26 mouse cellular contexts compared by ENCODE assay signal in the genomic region with DNA sequence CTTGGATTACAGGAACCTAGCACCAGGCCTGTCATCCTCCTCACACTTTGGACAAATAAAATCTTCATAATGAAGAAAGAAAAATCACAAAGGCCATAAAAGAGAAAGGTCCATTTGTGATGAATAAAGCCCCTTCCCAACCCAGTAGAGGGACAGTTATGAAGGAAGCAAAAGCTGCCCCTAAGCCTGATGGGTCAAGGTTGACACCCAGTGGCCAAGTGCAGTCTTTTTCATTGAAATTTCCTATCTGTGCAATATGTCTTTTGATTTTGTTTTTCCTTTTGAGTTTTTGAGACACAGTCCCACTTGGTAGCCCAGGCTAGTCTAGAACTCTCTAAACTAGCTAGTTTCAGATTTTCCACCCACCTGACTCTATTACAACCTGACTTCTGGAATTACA. TPM values are rescaled to one million over a fixed set of nuclear protein-coding genes. Genes with fewer than 3 reads are reported as not detected.
DNase-seq lines count a peak whose midpoint lies in the region; ATAC-seq and TF ChIP-seq lines count a peak whose summit lies in the region.
"Had no signal": no experiment of that assay in that cellular context is flagged by ENCODE, and none has a peak within 500 bp of the region (broad histone marks: within the 10 kb centered on the region; RNA-seq: fewer than 3 reads in every experiment).

No protein-coding gene starts in this region.

- no peak for ATAC-seq in kidney, postnatal 0 days (replicated peaks; ENCODE audit: low FRiP score, low read depth)
- ATAC-seq in kidney, embryonic 14.5 days (ENCODE audit: low FRiP score, low TSS enrichment): no peak
- ATAC-seq in lung, embryonic 14.5 days (ENCODE audit: insufficient read depth): no peak
- ATAC-seq: activated CD4-positive, CD25-positive, alpha-beta regulatory T cell, adult 4 months; inflammation-experienced regulatory T-cells, adult 6 months; midbrain, embryonic 15.5 days had no signal

- H3K9ac ChIP-seq in kidney, postnatal 0 days (ENCODE audit: low read depth, low read length): no peak overlapping the region
- H3K9ac ChIP-seq in kidney, embryonic 14.5 days (ENCODE audit: low read depth, low read length): no peak overlapping the region
- H3K9ac ChIP-seq in lung, embryonic 14.5 days: no peak overlapping the region
- H3K9ac ChIP-seq in ES-Bruce4 (ENCODE audit: low read depth, poor library complexity, severe bottlenecking): no peak overlapping the region
- H3K9ac ChIP-seq: embryonic facial prominence, embryonic 13.5 days; forebrain, embryonic 12.5 days; hindbrain, embryonic 12.5 days; limb, embryonic 13.5 days; midbrain, embryonic 15.5 days had no signal

- no peak for TF ChIP-seq EP300 in ES-Bruce4 (IDR thresholded peaks at IDR 0.05; ENCODE audit: insufficient read depth, low read depth, low read length)

- no peak for DNase-seq in kidney, postnatal 0 days (ENCODE audit: low spot score)
- DNase-seq in lung, embryonic 14.5 days: no peak
- DNase-seq in lung, postnatal 10 days: no peak
- DNase-seq in brain, embryonic 14.5 days (ENCODE audit: low read depth): no peak
- DNase-seq in ovary, postnatal 10 days (ENCODE audit: low spot score): no peak
- DNase-seq: adrenal gland, postnatal 10 days; cerebellum, adult 2 months; cerebellum, postnatal 25 days; embryo, embryonic 11 days; gastrocnemius, postnatal 36 days; kidney, postnatal 14 days; lung, adult 18-20 months; lung, postnatal 4 days; right cerebral cortex, adult 18-20 months; thymus, adult 2 months; thymus, postnatal 4 days had no signal

- H3K4me1 ChIP-seq in kidney, postnatal 0 days (replicated peaks; ENCODE audit: insufficient read depth, low read length): no peaks in the 10 kb centered on the region
- no peaks in the 10 kb centered on the region for H3K4me1 ChIP-seq in kidney, embryonic 14.5 days (ENCODE audit: control insufficient read depth, insufficient read depth, low read length)
- H3K4me1 ChIP-seq in lung, embryonic 14.5 days (ENCODE audit: insufficient read depth): no peaks in the 10 kb centered on the region
- no peaks in the 10 kb centered on the region for H3K4me1 ChIP-seq in ES-Bruce4 (ENCODE audit: control insufficient read depth, insufficient read depth, low read length)
- H3K4me1 ChIP-seq: forebrain, embryonic 12.5 days; hindbrain, embryonic 12.5 days; limb, embryonic 13.5 days; midbrain, embryonic 15.5 days had no signal

- no peak for TF ChIP-seq POLR2A in ES-Bruce4 (IDR thresholded peaks at IDR 0.05; ENCODE audit: insufficient read depth, low read length)
- no peak for TF ChIP-seq POLR2A in brain, embryonic 14.5 days (IDR thresholded peaks at IDR 0.05; ENCODE audit: borderline replicate concordance, extremely low read depth, insufficient read depth, insufficient read length, poor library complexity, severe bottlenecking)

- H3K4me2 ChIP-seq in kidney, postnatal 0 days (ENCODE audit: low read length): no peak overlapping the region
- no peak overlapping the region for H3K4me2 ChIP-seq in kidney, embryonic 14.5 days (replicated peaks; ENCODE audit: low read depth, low read length)
- H3K4me2 ChIP-seq in lung, embryonic 14.5 days: no peak overlapping the region
- H3K4me2 ChIP-seq: embryonic facial prominence, embryonic 13.5 days; forebrain, embryonic 12.5 days; hindbrain, embryonic 12.5 days; limb, embryonic 13.5 days; midbrain, embryonic 15.5 days had no signal

- no peak overlapping the region for H3K27ac ChIP-seq in kidney, postnatal 0 days
- H3K27ac ChIP-seq in kidney, embryonic 14.5 days (ENCODE audit: low read depth, low read length): no peak overlapping the region
- no peak overlapping the region for H3K27ac ChIP-seq in lung, embryonic 14.5 days (ENCODE audit: low read depth)
- H3K27ac ChIP-seq in ES-Bruce4 (ENCODE audit: insufficient read depth, low read length): no peak overlapping the region
- H3K27ac ChIP-seq: embryonic facial prominence, embryonic 13.5 days; forebrain, embryonic 12.5 days; hindbrain, embryonic 12.5 days; limb, embryonic 13.5 days; midbrain, embryonic 15.5 days had no signal

- H3K27me3 ChIP-seq in kidney, postnatal 0 days (ENCODE audit: insufficient read depth, low read length): no peaks in the 10 kb centered on the region
- no peaks in the 10 kb centered on the region for H3K27me3 ChIP-seq in kidney, embryonic 14.5 days (ENCODE audit: control insufficient read depth, insufficient read depth, low read length)
- no peaks in the 10 kb centered on the region for H3K27me3 ChIP-seq in lung, embryonic 14.5 days (ENCODE audit: insufficient read depth, low read length)
- no peaks in the 10 kb centered on the region for H3K27me3 ChIP-seq in ES-Bruce4 (ENCODE audit: control insufficient read depth, insufficient read depth, low read length, poor library complexity, severe bottlenecking)
- H3K27me3 ChIP-seq: embryonic facial prominence, embryonic 13.5 days; forebrain, embryonic 12.5 days; hindbrain, embryonic 12.5 days; limb, embryonic 13.5 days; midbrain, embryonic 15.5 days had no signal

- no peak overlapping the region for H3K4me3 ChIP-seq in kidney, postnatal 0 days (replicated peaks; ENCODE audit: low read depth, low read length)
- H3K4me3 ChIP-seq in kidney, embryonic 14.5 days (ENCODE audit: low read length): no peak overlapping the region
- no peak overlapping the region for H3K4me3 ChIP-seq in lung, embryonic 14.5 days (ENCODE audit: low read depth, low read length)
- no peak overlapping the region for H3K4me3 ChIP-seq in ES-Bruce4 (ENCODE audit: low read depth, low read length)
- H3K4me3 ChIP-seq: embryonic facial prominence, embryonic 13.5 days; erythroblast, embryonic 14.5 days; forebrain, embryonic 12.5 days; hindbrain, embryonic 12.5 days; limb, embryonic 13.5 days; midbrain, embryonic 15.5 days had no signal

- peak; percentile 62 for TF ChIP-seq CTCF in kidney, postnatal 0 days (IDR thresholded peaks at IDR 0.05; ENCODE audit: low read depth)
- TF ChIP-seq CTCF in lung, embryonic 14.5 days (IDR thresholded peaks at IDR 0.05; ENCODE audit: low read depth): 0 out of 2 replicates have a peak, but pooled peaks have one; percentile 9
- peak; percentile 2 for TF ChIP-seq CTCF in ES-Bruce4 (IDR thresholded peaks at IDR 0.05; ENCODE audit: low read depth, low read length)
- peak; percentile 10; the same call in 1 of the 2 replicates for TF ChIP-seq CTCF in brain, embryonic 14.5 days (IDR thresholded peaks at IDR 0.05; ENCODE audit: borderline replicate concordance, extremely low read depth, insufficient read depth, insufficient read length)

- no peaks in the 10 kb centered on the region for H3K9me3 ChIP-seq in kidney, postnatal 0 days (replicated peaks; ENCODE audit: low read length)
- no peaks in the 10 kb centered on the region for H3K9me3 ChIP-seq in kidney, embryonic 14.5 days (ENCODE audit: control insufficient read depth, low read length)
- no peaks in the 10 kb centered on the region for H3K9me3 ChIP-seq in lung, embryonic 14.5 days (ENCODE audit: low read depth, low read length)
- no peaks in the 10 kb centered on the region for H3K9me3 ChIP-seq in ES-Bruce4 (replicated peaks; ENCODE audit: control insufficient read depth, insufficient read depth, low read length, poor library complexity, severe bottlenecking)
- H3K9me3 ChIP-seq: embryonic facial prominence, embryonic 13.5 days; forebrain, embryonic 12.5 days; hindbrain, embryonic 12.5 days; limb, embryonic 13.5 days; midbrain, embryonic 15.5 days had no signal

- H3K36me3 ChIP-seq in kidney, postnatal 0 days (ENCODE audit: insufficient read depth, low read length): no peaks in the 10 kb centered on the region
- no peaks in the 10 kb centered on the region for H3K36me3 ChIP-seq in kidney, embryonic 14.5 days (ENCODE audit: control insufficient read depth, insufficient read depth, low read length)
- H3K36me3 ChIP-seq in lung, embryonic 14.5 days (ENCODE audit: insufficient read depth): no peaks in the 10 kb centered on the region
- H3K36me3 ChIP-seq in ES-Bruce4 (ENCODE audit: control insufficient read depth, insufficient read depth, low read length, poor library complexity, severe bottlenecking): no peaks in the 10 kb centered on the region
- H3K36me3 ChIP-seq: embryonic facial prominence, embryonic 13.5 days; forebrain, embryonic 12.5 days; hindbrain, embryonic 12.5 days; limb, embryonic 13.5 days; midbrain, embryonic 15.5 days had no signal

RNA-seq across cellular contexts. Expression of a gene that starts 27.7 kb away (rescaled TPM):
- polyA plus RNA-seq in kidney, postnatal 0 days (2015; fragmentation: Nextera tagmentation; extraction: Ambion mirVana): 18.2 and 20.4 TPM in 2 replicates
- 19.7 and 24.1 TPM in 2 replicates for polyA plus RNA-seq in kidney, embryonic 14.5 days (2014; fragmentation: Nextera tagmentation; extraction: Ambion mirVana)
- 14.2 and 15.6 TPM in 2 replicates for polyA plus RNA-seq in lung, embryonic 14.5 days (2014; fragmentation: Nextera tagmentation; extraction: Ambion mirVana)
- 15.9 and 17.7 TPM in 2 replicates for polyA plus RNA-seq in ES-Bruce4 (2011; ENCODE audit: insufficient read depth, insufficient read length, low read depth, missing spikeins)
- polyA plus RNA-seq in brain, embryonic 14.5 days (2012; rRNA removed): 18.8 and 19.5 TPM in 2 replicates
- polyA plus RNA-seq: erythroblast, embryonic 14.5 days had no signal

RNA-seq across cellular contexts. Expression of a gene that starts 33.4 kb away (rescaled TPM):
- 37.5 TPM in 2 replicates for polyA plus RNA-seq in kidney, postnatal 0 days (2015; fragmentation: Nextera tagmentation; extraction: Ambion mirVana)
- polyA plus RNA-seq in kidney, embryonic 14.5 days (2014; fragmentation: Nextera tagmentation; extraction: Ambion mirVana): 5.6 and 13.8 TPM in 2 replicates
- polyA plus RNA-seq in lung, embryonic 14.5 days (2014; fragmentation: Nextera tagmentation; extraction: Ambion mirVana): 1.1 and 1.5 TPM in 2 replicates
- 92.6 and 92.9 TPM in 2 replicates for polyA plus RNA-seq in ES-Bruce4 (2011; ENCODE audit: insufficient read depth, insufficient read length, low read depth, missing spikeins)
- polyA plus RNA-seq in brain, embryonic 14.5 days (2012; rRNA removed): 2.0 and 3.4 TPM in 2 replicates
- polyA plus RNA-seq: erythroblast, embryonic 14.5 days; inflammation-experienced regulatory T-cells, adult 6 months had no signal

RNA-seq across cellular contexts. Expression of a gene that starts 50.6 kb away (rescaled TPM):
- polyA plus RNA-seq in kidney, postnatal 0 days (2015; fragmentation: Nextera tagmentation; extraction: Ambion mirVana): 0.14 and 0.20 TPM in 2 replicates
- 0.32 and 0.39 TPM in 2 replicates for polyA plus RNA-seq in kidney, embryonic 14.5 days (2014; fragmentation: Nextera tagmentation; extraction: Ambion mirVana)
- polyA plus RNA-seq in lung, embryonic 14.5 days (2014; fragmentation: Nextera tagmentation; extraction: Ambion mirVana): 0.13 and 0.76 TPM in 2 replicates
- polyA plus RNA-seq in ES-Bruce4 (2011; ENCODE audit: insufficient read depth, insufficient read length, low read depth, missing spikeins): not detected in 2 replicates
- 0.38 and 0.44 TPM in 2 replicates for polyA plus RNA-seq in brain, embryonic 14.5 days (2012; rRNA removed)
- polyA plus RNA-seq: activated CD4-positive, CD25-positive, alpha-beta regulatory T cell, adult 4 months; erythroblast, embryonic 14.5 days; inflammation-experienced regulatory T-cells, adult 6 months had no signal

Comparison
In these comparisons a context has a peak if more than half of its experiments do, and no peak if none do; other contexts are left out.
1. CTCF ChIP-seq: peak in every context shown above with its lines; median percentile 62 in kidney, postnatal 0 days; 10 in brain, embryonic 14.5 days; 9 in lung, embryonic 14.5 days; 2 in ES-Bruce4.